Mouse (Mus musculus) Patski (cell line): ENCODE results near the gene Fzd9. TPM values are rescaled to one million over a fixed set of nuclear protein-coding genes. Genes with fewer than 3 reads are reported as not detected.

ENCODE experiments used
- ATAC-seq: fragments of 100-300 bp; one replicate; pipeline ENCODE4 v1.8.0; 2021
- CTCF ChIA-PET: fragments of 350-600 bp; sonication (Branson Sonifier 250); formaldehyde crosslinking; loops from one replicate; lab custom pipeline; 2022; ENCODE audit warnings: inconsistent platforms; lab: Charles Lee
- POLR2A ChIA-PET: fragments of 350-600 bp; sonication (Branson Sonifier 250); formaldehyde crosslinking; loops from one replicate; lab custom pipeline; 2022; ENCODE audit warnings: antibody characterized with exemption, inconsistent platforms; lab: Charles Lee
- DNase-seq: peaks from one replicate; pipeline ENCODE4 v3.0.0-alpha.2; 2011; ENCODE audit warnings: low read depth, low spot score
- H3K27me3 ChIP-seq: fragments of 371-371 bp; one replicate; pipeline ENCODE4 v1.5.1; 2021
- CTCF ChIP-seq: fragments of 100-300 bp; IDR thresholded peaks from one replicate; pipeline ENCODE4 v1.5.1; 2021
- in situ Hi-C: fragments of 300-500 bp; cut with MboI; formaldehyde crosslinking; loops from 3 replicates; pipeline ENCODE4 v1.11.1; 2018; ENCODE audit warnings: low pct_unique_long_range_greater_than_20kb, mixed read lengths
- polyA plus RNA-seq: library from polyadenylated mRNA; unstranded; gene quantifications from one replicate; pipeline ENCODE4 v1.2.3, GENCODE M21; 2021

The Fzd9 gene
- polyA plus RNA-seq, result 0.39 TPM

- POLR2A ChIA-PET, result interaction anchor here (0.6 kb wide), 1 partner anchor 9 kb away, joined by 3 read pairs; no protein-coding TSS in a partner anchor
- CTCF ChIA-PET, result no interaction called here
- in situ Hi-C loops, result no loop called here
- no peak for TF ChIP-seq CTCF
- no peaks in the 10 kb centered on the region for H3K27me3 ChIP-seq
- ATAC-seq (peak; percentile 66), DNase-seq (no peak)
These were observed at the start of gene Fzd9 for GRCm38 (mm10) chr5:135251079-135251454. Gene Fzd9 (minus strand): TSS chr5:135251230.

GRCm38 (mm10) chr5:135292001-135292400 is 41.0 kb upstream of the Fzd9 start:
- no peak for DNase-seq
- H3K27me3 ChIP-seq, result peaks cover 15% of the 10 kb centered on the region
- TF ChIP-seq CTCF, result no peak
- POLR2A ChIA-PET, result no interaction called here
- in situ Hi-C loops, result no loop called here
- CTCF ChIA-PET, result no interaction called here
- no peak for ATAC-seq

GRCm38 (mm10) chr5:135291193-135291592 is 40.2 kb upstream of the Fzd9 start:
- H3K27me3 ChIP-seq, result peaks cover 15% of the 10 kb centered on the region
- no peak for ATAC-seq
- ChIA-PET CTCF (no interaction called here), POLR2A (no interaction called here)
- no peak for TF ChIP-seq CTCF
- no peak for DNase-seq
- in situ Hi-C loops, result no loop called here

DNA sequence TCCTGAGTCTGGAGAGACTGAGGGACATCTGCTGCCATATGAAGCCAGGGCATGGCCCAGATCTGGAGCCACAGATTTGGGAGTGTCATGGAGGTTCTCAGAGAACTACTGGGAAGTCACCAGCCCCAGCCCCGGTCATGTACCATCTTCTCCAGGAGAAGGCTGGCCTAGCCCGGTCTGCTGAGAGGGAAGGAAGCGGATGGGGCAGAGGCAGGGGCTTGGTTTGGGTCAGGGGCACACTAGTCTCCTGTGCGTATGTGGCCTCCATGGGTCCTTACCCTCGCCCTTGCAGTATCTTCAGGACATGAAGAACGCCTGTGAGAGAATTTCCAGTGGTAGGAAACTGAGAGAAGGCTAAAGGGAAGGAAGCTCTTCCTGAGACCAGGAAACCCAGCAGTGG is 39.7 kb upstream of the Fzd9 start:
- POLR2A ChIA-PET, result no interaction called here

GRCm38 (mm10) chr5:135286926-135287325 is 35.9 kb upstream of the Fzd9 start:
- peaks cover under 1% of the 10 kb centered on the region for H3K27me3 ChIP-seq
- ATAC-seq, result no peak
- POLR2A ChIA-PET, result no interaction called here
- TF ChIP-seq CTCF, result no peak
- DNase-seq, result no peak
- in situ Hi-C loops, result loop anchor here (5.0 to 10.0 kb wide), 4 partner anchors 50 to 372 kb away; partner anchors contain the start of gene Cldn13
- CTCF ChIA-PET, result interaction anchor here (0.7 to 3.0 kb wide), 10 partner anchors 9 to 274 kb away, joined by 3 to 9 read pairs (median 4); no protein-coding TSS in a partner anchor

More for the DNA sequence above, 39.7 kb upstream of the Fzd9 start:
- DNase-seq (no peak), ATAC-seq (no peak)
- H3K27me3 ChIP-seq, result peaks cover 12% of the 10 kb centered on the region
- CTCF ChIA-PET, result no interaction called here
- in situ Hi-C loops, result no loop called here
- TF ChIP-seq CTCF, result no peak

GRCm38 (mm10) chr5:135286185-135286584 is 35.2 kb upstream of the Fzd9 start:
- ChIA-PET CTCF (interaction anchor here (0.7 to 3.0 kb wide), 11 partner anchors 10 to 379 kb away, joined by 3 to 9 read pairs (median 4); no protein-coding TSS in a partner anchor), POLR2A (no interaction called here)
- in situ Hi-C loops, result loop anchor here (5.0 to 10.0 kb wide), 4 partner anchors 49 to 371 kb away; partner anchors contain the start of gene Cldn13
- H3K27me3 ChIP-seq, result peaks cover 8% of the 10 kb centered on the region
- peak; percentile 86 for TF ChIP-seq CTCF
- DNase-seq (peak; percentile 9), ATAC-seq (peak; percentile 37)

- in situ Hi-C loops, result loop anchor here (5.0 to 10.0 kb wide), 4 partner anchors 48 to 370 kb away; partner anchors contain the start of gene Cldn13
- TF ChIP-seq CTCF, result no peak
These were observed 34.2 kb upstream of the Fzd9 start for GRCm38 (mm10) chr5:135285211-135285610.

DNA sequence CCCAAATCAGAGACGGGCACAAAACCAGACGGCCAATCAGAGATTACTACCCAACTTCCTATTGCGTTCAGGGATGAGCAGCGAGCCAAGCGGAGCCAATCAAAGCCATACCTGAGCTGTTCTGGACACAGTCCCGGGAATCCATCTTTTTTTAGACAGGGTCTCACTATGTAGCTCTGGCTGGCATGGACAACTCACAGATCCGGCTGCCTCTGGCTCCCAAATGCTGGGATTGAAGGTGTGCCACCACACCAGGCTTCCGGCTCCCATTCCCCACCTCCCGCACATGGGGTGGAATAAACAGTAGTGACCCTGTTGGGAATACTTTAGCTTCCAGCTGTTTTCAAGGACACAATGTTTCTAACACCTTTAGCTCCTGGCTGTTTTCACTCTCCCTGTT is 29.2 kb upstream of the Fzd9 start:
- POLR2A ChIA-PET, result interaction anchor here (0.6 to 1.3 kb wide), 3 partner anchors 8 to 20 kb away, joined by 3 to 4 read pairs (median 3); no protein-coding TSS in a partner anchor
- DNase-seq (no peak), ATAC-seq (no peak)
- CTCF ChIA-PET, result interaction anchor here (0.8 kb wide), 1 partner anchor 8 kb away, joined by 3 read pairs; no protein-coding TSS in a partner anchor
- TF ChIP-seq CTCF, result no peak
- in situ Hi-C loops, result loop anchor here (10.0 kb wide), 1 partner anchor 365 kb away; the partner anchor contains the start of gene Cldn13
- H3K27me3 ChIP-seq, result peaks cover 19% of the 10 kb centered on the region

More at GRCm38 (mm10) chr5:135285211-135285610, 34.2 kb upstream of the Fzd9 start:
- DNase-seq, result no peak
- POLR2A ChIA-PET, result interaction anchor here (0.6 kb wide), 1 partner anchor 50 kb away, joined by 3 read pairs; no protein-coding TSS in a partner anchor
- ATAC-seq, result no peak
- H3K27me3 ChIP-seq, result peaks cover 9% of the 10 kb centered on the region
- CTCF ChIA-PET, result interaction anchor here (1.1 to 3.0 kb wide), 5 partner anchors 16 to 378 kb away, joined by 3 to 9 read pairs (median 5); no protein-coding TSS in a partner anchor

DNA sequence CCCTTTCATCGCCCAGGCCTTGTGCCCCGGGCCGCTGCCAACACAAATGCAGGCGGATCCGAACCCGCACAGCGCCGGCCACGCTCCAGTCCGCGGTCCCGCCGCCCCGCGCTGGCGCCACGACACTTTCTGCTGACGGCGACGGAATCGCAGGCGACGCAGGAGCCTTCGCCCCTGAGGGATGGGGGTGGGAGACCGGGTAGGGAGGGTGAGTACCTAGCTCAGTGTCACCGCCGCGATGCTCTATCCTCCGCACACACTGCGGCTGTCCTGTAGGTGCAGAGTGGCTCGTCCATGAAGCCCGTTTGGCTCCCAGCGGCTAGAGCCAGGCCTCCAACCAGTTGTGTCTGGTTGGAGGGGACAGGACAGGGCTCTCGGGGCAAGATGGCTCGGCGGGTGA is 25.6 kb upstream of the Fzd9 start:
- DNase-seq (no peak), ATAC-seq (no peak)
- peaks cover 22% of the 10 kb centered on the region for H3K27me3 ChIP-seq
- POLR2A ChIA-PET, result interaction anchor here (0.5 kb wide), 1 partner anchor 160 kb away, joined by 4 read pairs; no protein-coding TSS in a partner anchor
- CTCF ChIA-PET, result interaction anchor here (0.9 kb wide), 1 partner anchor 65 kb away, joined by 3 read pairs; no protein-coding TSS in a partner anchor
- no peak for TF ChIP-seq CTCF
- in situ Hi-C loops, result no loop called here

GRCm38 (mm10) chr5:135274663-135275396 is 23.8 kb upstream of the Fzd9 start:
- no peak for TF ChIP-seq CTCF
- DNase-seq (no peak), ATAC-seq (peak; percentile 14)
- POLR2A ChIA-PET, result interaction anchor here (0.6 kb wide), 1 partner anchor 116 kb away, joined by 3 read pairs; no protein-coding TSS in a partner anchor
- H3K27me3 ChIP-seq, result peaks cover 17% of the 10 kb centered on the region
- CTCF ChIA-PET, result interaction anchor here (1.1 kb wide), 1 partner anchor 48 kb away, joined by 3 read pairs; no protein-coding TSS in a partner anchor
- in situ Hi-C loops, result no loop called here
